Mouse (Mus musculus): ENCODE results near the gene Tshr. TPM values are rescaled to one million over a fixed set of nuclear protein-coding genes. Genes with fewer than 3 reads are reported as not detected.
"Not testable (repeated sequence)": the region's sequence is repeated elsewhere in the genome, so short reads cannot be mapped to it uniquely, and the experiment has no call there.

The Tshr gene
- total RNA-seq, 1 experiment = 0.22 TPM

DNA sequence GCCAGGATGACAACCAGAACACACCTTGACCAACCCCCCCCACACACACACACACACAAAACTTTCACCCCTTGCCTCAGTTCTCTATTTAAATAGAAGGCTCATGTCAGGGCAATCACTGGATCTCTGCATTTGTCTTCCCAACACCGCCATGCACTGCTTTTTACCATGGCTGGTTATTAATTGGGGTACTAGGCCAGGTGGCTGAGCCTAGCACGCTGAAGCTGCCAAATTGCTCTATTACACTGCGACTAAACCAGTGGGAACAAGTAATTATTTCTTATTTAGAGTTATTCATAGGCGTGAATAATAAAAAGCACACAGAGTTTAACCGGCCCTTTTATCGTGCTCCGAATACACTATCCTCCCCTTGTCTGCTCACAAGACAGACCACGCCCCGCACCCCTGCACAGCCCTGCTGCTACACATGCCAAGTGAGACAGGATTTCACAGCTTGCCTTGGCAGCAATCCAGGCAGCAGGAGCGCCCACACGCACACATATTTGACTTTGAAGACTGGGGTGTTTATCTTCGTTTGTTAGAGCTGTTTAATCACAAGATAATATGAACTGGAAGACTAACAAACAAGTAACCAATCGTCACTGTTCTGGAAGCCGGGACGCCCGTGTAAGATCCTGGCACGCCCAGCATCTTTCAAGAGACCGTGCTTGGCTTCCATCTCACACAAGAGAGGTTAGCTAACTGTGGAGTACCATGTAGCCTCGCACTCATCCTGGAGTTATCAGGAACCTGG is 167.6 kb downstream of the Tshr start:
- H3K9ac ChIP-seq (ENCODE audit: insufficient read depth, low read depth, low read length, poor library complexity, severe bottlenecking) = no peak overlapping the region
- H3K9me3 ChIP-seq (ENCODE audit: control insufficient read depth, insufficient read depth, low read depth, low read length) = no peaks in the 10 kb centered on the region
- H3K36me3 ChIP-seq (ENCODE audit: control insufficient read depth, insufficient read depth, low read length, poor library complexity, severe bottlenecking) = peaks cover under 1% of the 10 kb centered on the region; the same call in 1 of the 2 replicates
- TF ChIP-seq MAFK (IDR thresholded peaks at IDR 0.05; ENCODE audit: insufficient read depth, low read depth, low read length) (no peak), HCFC1 (IDR thresholded peaks at IDR 0.05; ENCODE audit: borderline replicate concordance, insufficient read depth, low read length) (no peak), ZC3H11A (IDR thresholded peaks at IDR 0.05; ENCODE audit: borderline replicate concordance, low read depth, low read length) (no peak), ZNF384 (IDR thresholded peaks at IDR 0.05; ENCODE audit: low read depth, low read length) (no peak), CHD2 (IDR thresholded peaks at IDR 0.05; ENCODE audit: low read depth, low read length) (no peak)
- H3K4me1 ChIP-seq (ENCODE audit: control insufficient read depth in 2 of 2, insufficient read depth in 2 of 2, low read length in 2 of 2, poor library complexity in 1 of 2) = no peaks in the 10 kb centered on the region
- H3K27ac ChIP-seq (ENCODE audit: insufficient read depth, low read depth, low read length, poor library complexity, severe bottlenecking) = no peak overlapping the region
- H3K4me3 ChIP-seq (ENCODE audit: insufficient read depth in 1 of 2, low read depth in 1 of 2, low read length in 2 of 2, poor library complexity in 1 of 2, severe bottlenecking in 1 of 2) = no peak overlapping the region
- in situ Hi-C loops (cut with MboI; ENCODE audit: low sequenced_read_pairs in 2 of 2, unreplicated experiment in 2 of 2) = no loop called here
- no peak for DNase-seq (ENCODE audit: low read depth, low spot score)

- DNase-seq (ENCODE audit: low read depth, low spot score); H3K4me1 ChIP-seq (ENCODE audit: control insufficient read depth in 2 of 2, insufficient read depth in 2 of 2, low read length in 2 of 2, poor library complexity in 1 of 2); H3K27ac ChIP-seq (ENCODE audit: insufficient read depth, low read depth, low read length, poor library complexity, severe bottlenecking); H3K9me3 ChIP-seq (ENCODE audit: control insufficient read depth, insufficient read depth, low read depth, low read length); H3K4me3 ChIP-seq (ENCODE audit: insufficient read depth in 1 of 2, low read depth in 1 of 2, low read length in 2 of 2, poor library complexity in 1 of 2, severe bottlenecking in 1 of 2); in situ Hi-C loops (cut with MboI; ENCODE audit: low sequenced_read_pairs in 2 of 2, unreplicated experiment in 2 of 2); H3K36me3 ChIP-seq (ENCODE audit: control insufficient read depth, insufficient read depth, low read length, poor library complexity, severe bottlenecking); H3K9ac ChIP-seq (ENCODE audit: insufficient read depth, low read depth, low read length, poor library complexity, severe bottlenecking): not testable (repeated sequence)
Measured at GRCm38 (mm10) chr12:91557358-91558005, 173.1 kb downstream of the Tshr start.

DNA sequence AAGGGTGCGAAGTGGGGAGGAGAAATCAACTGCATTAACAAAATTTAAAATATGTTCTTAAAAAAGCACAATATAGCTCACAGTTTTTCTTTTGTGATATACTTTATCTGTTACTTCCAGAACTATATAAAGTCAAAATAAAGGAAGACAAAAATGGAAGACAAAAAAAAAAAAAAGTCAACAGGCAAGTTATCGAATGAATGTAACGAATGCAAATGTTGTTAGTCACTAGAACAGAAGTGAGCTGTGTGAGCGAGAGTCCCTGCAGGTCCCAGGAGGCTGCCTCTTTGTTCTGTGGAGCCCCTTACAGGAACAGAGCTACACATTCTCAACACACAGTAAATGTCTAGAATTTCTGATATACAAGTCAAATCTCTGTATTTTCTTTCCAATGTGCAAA is 173.8 kb downstream of the Tshr start:
- DNase-seq (ENCODE audit: low read depth, low spot score); H3K9ac ChIP-seq (ENCODE audit: insufficient read depth, low read depth, low read length, poor library complexity, severe bottlenecking); in situ Hi-C loops (cut with MboI; ENCODE audit: low sequenced_read_pairs in 2 of 2, unreplicated experiment in 2 of 2); H3K27ac ChIP-seq (ENCODE audit: insufficient read depth, low read depth, low read length, poor library complexity, severe bottlenecking); H3K36me3 ChIP-seq (ENCODE audit: control insufficient read depth, insufficient read depth, low read length, poor library complexity, severe bottlenecking); H3K4me1 ChIP-seq (ENCODE audit: control insufficient read depth in 2 of 2, insufficient read depth in 2 of 2, low read length in 2 of 2, poor library complexity in 1 of 2); H3K9me3 ChIP-seq (ENCODE audit: control insufficient read depth, insufficient read depth, low read depth, low read length); H3K4me3 ChIP-seq (ENCODE audit: insufficient read depth in 1 of 2, low read depth in 1 of 2, low read length in 2 of 2, poor library complexity in 1 of 2, severe bottlenecking in 1 of 2): not testable (repeated sequence)

DNA sequence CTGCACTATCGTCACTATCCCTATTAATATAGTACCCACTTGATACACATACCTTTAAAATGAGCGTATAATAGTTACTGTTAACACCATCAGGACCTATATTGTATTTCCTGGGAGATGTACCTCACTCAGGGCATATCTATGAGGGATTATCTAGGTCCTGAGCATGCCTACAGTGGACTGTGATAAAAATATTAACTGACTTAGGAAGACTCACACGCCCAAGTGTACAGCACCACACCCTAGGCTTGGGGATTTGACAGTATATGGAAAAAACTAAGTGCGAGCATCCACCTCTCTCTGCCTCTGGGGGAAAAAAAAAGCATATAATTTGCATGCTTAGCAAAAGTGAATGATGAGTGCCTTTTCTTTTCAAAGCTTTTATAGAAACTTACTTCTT is 182.8 kb downstream of the Tshr start:
- H3K9ac ChIP-seq (ENCODE audit: insufficient read depth, low read depth, low read length, poor library complexity, severe bottlenecking) = no peak overlapping the region
- TF ChIP-seq HCFC1 (IDR thresholded peaks at IDR 0.05; ENCODE audit: borderline replicate concordance, insufficient read depth, low read length) = no peak
- peaks cover 15% of the 10 kb centered on the region for H3K36me3 ChIP-seq (ENCODE audit: control insufficient read depth, insufficient read depth, low read length, poor library complexity, severe bottlenecking)
- in situ Hi-C loops (cut with MboI; ENCODE audit: low sequenced_read_pairs in 2 of 2, unreplicated experiment in 2 of 2) = no loop called here
- no peak overlapping the region for H3K4me3 ChIP-seq (ENCODE audit: insufficient read depth in 1 of 2, low read depth in 1 of 2, low read length in 2 of 2, poor library complexity in 1 of 2, severe bottlenecking in 1 of 2)
- no peaks in the 10 kb centered on the region for H3K9me3 ChIP-seq (ENCODE audit: control insufficient read depth, insufficient read depth, low read depth, low read length)
- no peak for DNase-seq (ENCODE audit: low read depth, low spot score)
- no peaks in the 10 kb centered on the region for H3K4me1 ChIP-seq (ENCODE audit: control insufficient read depth in 2 of 2, insufficient read depth in 2 of 2, low read length in 2 of 2, poor library complexity in 1 of 2)
- no peak overlapping the region for H3K27ac ChIP-seq (ENCODE audit: insufficient read depth, low read depth, low read length, poor library complexity, severe bottlenecking)

DNA sequence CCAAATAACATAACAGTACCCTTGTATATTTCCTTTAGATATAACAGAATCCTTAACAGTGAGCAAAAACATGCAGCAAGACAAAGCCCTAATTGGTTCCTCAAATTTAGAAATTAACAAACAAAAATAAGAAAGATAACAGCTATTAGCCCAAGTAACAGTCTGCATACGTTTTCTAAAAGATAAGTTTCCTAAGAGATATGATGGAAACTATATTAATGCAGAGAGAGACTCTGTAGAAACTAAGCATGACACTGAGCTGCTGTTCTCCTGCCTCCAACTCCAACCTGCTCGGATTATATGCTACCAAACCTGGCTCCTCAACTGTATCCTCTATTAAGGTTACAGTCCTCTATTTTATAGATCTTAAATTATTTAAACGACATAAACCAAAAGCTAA is 184.9 kb downstream of the Tshr start:
- TF ChIP-seq HCFC1 (IDR thresholded peaks at IDR 0.05; ENCODE audit: borderline replicate concordance, insufficient read depth, low read length) (no peak), ZNF384 (IDR thresholded peaks at IDR 0.05; ENCODE audit: low read depth, low read length) (no peak), MAFK (IDR thresholded peaks at IDR 0.05; ENCODE audit: insufficient read depth, low read depth, low read length) (no peak), CHD2 (IDR thresholded peaks at IDR 0.05; ENCODE audit: low read depth, low read length) (no peak), ZC3H11A (IDR thresholded peaks at IDR 0.05; ENCODE audit: borderline replicate concordance, low read depth, low read length) (no peak)
- Histone ChIP-seq H3K36me3 (ENCODE audit: control insufficient read depth, insufficient read depth, low read length, poor library complexity, severe bottlenecking) (peaks cover 10% of the 10 kb centered on the region), H3K27ac (ENCODE audit: insufficient read depth, low read depth, low read length, poor library complexity, severe bottlenecking) (no peak overlapping the region), H3K9me3 (ENCODE audit: control insufficient read depth, insufficient read depth, low read depth, low read length) (no peaks in the 10 kb centered on the region), H3K4me1 (ENCODE audit: control insufficient read depth in 2 of 2, insufficient read depth in 2 of 2, low read length in 2 of 2, poor library complexity in 1 of 2) (no peaks in the 10 kb centered on the region), H3K9ac (ENCODE audit: insufficient read depth, low read depth, low read length, poor library complexity, severe bottlenecking) (no peak overlapping the region), H3K4me3 (ENCODE audit: insufficient read depth in 1 of 2, low read depth in 1 of 2, low read length in 2 of 2, poor library complexity in 1 of 2, severe bottlenecking in 1 of 2) (no peak overlapping the region)
- DNase-seq (ENCODE audit: low read depth, low spot score) = no peak
- in situ Hi-C loops (cut with MboI; ENCODE audit: low sequenced_read_pairs in 2 of 2, unreplicated experiment in 2 of 2) = no loop called here

All from ES-E14 (cell line).